Mouse (Mus musculus): ENCODE measurements around the gene Ksr1.

- TF ChIP-seq CTCF (IDR thresholded peaks at IDR 0.05; ENCODE audit: borderline replicate concordance, control insufficient read depth, extremely low read depth, insufficient read depth, low read length, poor library complexity), result no peak
- TF ChIP-seq POLR2A (IDR thresholded peaks at IDR 0.05; ENCODE audit: control insufficient read depth, extremely low read depth, insufficient read depth, low read length, poor library complexity), result no peak
Observed at GRCm38 (mm10) chr11:79135105-79135503, 11.1 kb downstream of the Ksr1 start.
